Mouse (Mus musculus) adipose tissue, adult 10 weeks (tissue): Measurements from ENCODE around the gene Gm36864. TPM values are rescaled to one million over a fixed set of nuclear protein-coding genes. Genes with fewer than 3 reads are reported as not detected.

Experiments
- polyA plus RNA-seq: library from polyadenylated mRNA; stranded (reverse); fragments of 350-450 nt; fragmentation: Illumina TruSeq; extraction: RNeasy Lipid Tissue Mini Kit (QIAGEN cat#74804); gene quantifications from one replicate; pipeline ENCODE4 v1.2.3, GENCODE M21; 2014; ENCODE audit warnings: low read depth, low replicate concordance

The Gm36864 gene
- 0.81 TPM for polyA plus RNA-seq

GRCm38 (mm10) chr7:44235909-44236308 lies at the start of gene Gm36864:
Gene Gm36864 (plus strand): TSS chr7:44236177.

GRCm38 (mm10) chr7:44187936-44188335 lies 48.0 kb upstream of the Gm36864 start, which contains the start of gene Klk1b24:
Gene Klk1b24 (plus strand): TSS chr7:44188236.

GRCm38 (mm10) chr7:44197891-44198290 lies 38.1 kb upstream of the Gm36864 start, which contains the start of gene Klk1b3:
Gene Klk1b3 (plus strand): TSS chr7:44198191.

GRCm38 (mm10) chr7:44207135-44207534 lies 28.8 kb upstream of the Gm36864 start, which contains the start of gene Klk1b4:
Gene Klk1b4 (plus strand): TSS chr7:44207435.

GRCm38 (mm10) chr7:44215645-44216044 lies 20.3 kb upstream of the Gm36864 start, which contains the start of gene Klk1b5:
Gene Klk1b5 (plus strand): TSS chr7:44215945.

GRCm38 (mm10) chr7:44225076-44225475 lies 10.9 kb upstream of the Gm36864 start, which contains the start of gene Klk1:
Gene Klk1 (plus strand): TSS chr7:44225360.

GRCm38 (mm10) chr7:44246055-44246983 lies 10.3 kb downstream of the Gm36864 start, which contains the start of the genes 1700028J19Rik and 2410002F23Rik:
Gene 1700028J19Rik (minus strand): TSS chr7:44246695.
Gene 2410002F23Rik (plus strand): TSS chr7:44246722.

GRCm38 (mm10) chr7:44257278-44257677 lies 21.3 kb downstream of the Gm36864 start, which contains the start of gene Acp4:
Gene Acp4 (minus strand): TSS chr7:44257378.

GRCm38 (mm10) chr7:44261147-44261546 lies 25.2 kb downstream of the Gm36864 start, which contains the start of gene Gm15517:
Gene Gm15517 (plus strand): TSS chr7:44261447.

Other genes starting within 250 kb of the Gm36864 start
- gene Klk1b11, start 240.3 kb upstream of the Gm36864 start, polyA plus RNA-seq, result not detected
- 0.52 TPM for gene Klk1b26, start 224.0 kb upstream of the Gm36864 start, polyA plus RNA-seq
- gene Klk1b27, start 183.9 kb upstream of the Gm36864 start, polyA plus RNA-seq, result 0.38 TPM
- 0.38 TPM for gene Klk1b21, start 133.8 kb upstream of the Gm36864 start, polyA plus RNA-seq
- not detected for gene Klk1b22, start 123.5 kb upstream of the Gm36864 start, polyA plus RNA-seq
- gene Klk1b16, start 99.4 kb upstream of the Gm36864 start, polyA plus RNA-seq, result not detected
- not detected for gene Klk1b24, start 47.9 kb upstream of the Gm36864 start, polyA plus RNA-seq
- 0.38 TPM for gene Klk1b3, start 38.0 kb upstream of the Gm36864 start, polyA plus RNA-seq
- gene Klk1b4, start 28.7 kb upstream of the Gm36864 start, polyA plus RNA-seq, result not detected
- 2.5 TPM for gene Klk1b5, start 20.2 kb upstream of the Gm36864 start, polyA plus RNA-seq
- gene Klk1, start 10.8 kb upstream of the Gm36864 start, polyA plus RNA-seq, result 1.2 TPM
- gene 1700028J19Rik, start 10.5 kb downstream of the Gm36864 start, polyA plus RNA-seq, result 10.2 TPM
- gene 2410002F23Rik, start 10.5 kb downstream of the Gm36864 start, polyA plus RNA-seq, result 71.2 TPM
- 0.31 TPM for gene Acp4, start 21.2 kb downstream of the Gm36864 start, polyA plus RNA-seq
- gene Gm15517, start 25.3 kb downstream of the Gm36864 start, polyA plus RNA-seq, result 37.4 TPM
- 7.8 TPM for gene Clec11a, start 70.7 kb downstream of the Gm36864 start, polyA plus RNA-seq
- 0.61 TPM for gene Shank1, start 74.1 kb downstream of the Gm36864 start, polyA plus RNA-seq
- 3.9 TPM for gene Syt3, start 147.9 kb downstream of the Gm36864 start, polyA plus RNA-seq
- gene 1700008O03Rik, start 149.6 kb downstream of the Gm36864 start, polyA plus RNA-seq, result 0.37 TPM
- 0.20 TPM for gene Lrrc4b, start 192.8 kb downstream of the Gm36864 start, polyA plus RNA-seq
- not detected for gene Aspdh, start 229.2 kb downstream of the Gm36864 start, polyA plus RNA-seq
- 27.8 TPM for gene Josd2, start 231.8 kb downstream of the Gm36864 start, polyA plus RNA-seq